Mouse (Mus musculus) layer of hippocampus, adult 9-11 months (tissue): Measurements from ENCODE around the gene Cxadr.
"Not testable (repeated sequence)": the region's sequence is repeated elsewhere in the genome, so short reads cannot be mapped to it uniquely, and the experiment has no call there.

Source experiments
- DNase-seq: peaks from one replicate; pipeline ENCODE4 v3.0.0; 2022

Cxadr gene

DNA sequence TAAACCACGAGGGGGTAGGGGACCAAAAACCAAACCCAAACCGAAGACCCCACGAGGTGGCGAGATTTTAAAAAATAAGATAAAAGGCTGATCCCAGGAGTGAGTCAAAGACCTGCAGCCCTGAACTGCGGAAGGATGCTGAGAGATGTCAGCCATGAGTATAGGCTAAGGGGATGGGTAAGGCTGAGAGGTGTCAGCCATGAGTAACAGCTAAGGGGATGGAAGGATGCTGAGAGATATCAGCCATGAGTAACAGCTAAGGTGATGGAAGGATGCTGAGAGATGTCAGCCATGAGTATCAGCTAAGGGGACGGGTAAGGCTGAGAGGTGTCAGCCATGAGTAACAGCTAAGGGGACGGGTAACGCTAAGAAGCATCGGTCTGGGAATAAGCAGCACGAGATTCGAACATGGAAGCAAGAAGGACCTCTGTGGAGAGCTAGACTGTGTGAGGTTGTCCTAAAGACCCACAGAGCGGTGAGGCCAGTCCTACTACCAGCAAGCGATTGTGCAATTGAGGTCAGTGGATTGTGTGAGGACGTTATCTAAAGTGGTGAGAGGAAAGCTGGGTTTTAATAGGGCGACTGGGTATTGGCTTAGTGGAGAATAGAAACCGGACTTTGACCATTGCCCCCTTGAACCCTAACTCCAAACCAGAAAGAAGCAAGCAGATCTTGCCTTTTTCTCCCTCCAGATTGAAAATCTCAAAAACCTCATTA lies 6.3 kb downstream of the Cxadr start:
- DNase-seq: no peak

DNA sequence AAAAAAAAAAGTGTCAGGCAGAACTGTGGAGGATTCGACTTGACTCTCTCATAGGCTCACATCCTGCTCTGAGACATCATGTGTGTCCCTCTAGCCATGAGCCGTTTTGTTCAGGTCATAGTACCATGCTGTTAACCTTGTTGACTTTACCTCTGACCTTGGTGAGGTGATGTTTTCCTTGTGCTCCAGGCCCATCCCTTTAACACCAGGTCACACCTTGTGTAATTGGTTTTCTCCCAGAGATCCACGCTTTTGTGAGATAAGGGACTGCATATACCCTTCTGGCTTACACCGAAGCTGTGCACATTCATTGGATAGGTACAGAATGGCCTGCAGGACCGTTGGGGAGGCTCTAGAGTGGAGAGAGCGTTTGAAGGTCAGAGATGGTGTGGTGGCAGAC lies 8.0 kb downstream of the Cxadr start:
- DNase-seq: no peak

DNA sequence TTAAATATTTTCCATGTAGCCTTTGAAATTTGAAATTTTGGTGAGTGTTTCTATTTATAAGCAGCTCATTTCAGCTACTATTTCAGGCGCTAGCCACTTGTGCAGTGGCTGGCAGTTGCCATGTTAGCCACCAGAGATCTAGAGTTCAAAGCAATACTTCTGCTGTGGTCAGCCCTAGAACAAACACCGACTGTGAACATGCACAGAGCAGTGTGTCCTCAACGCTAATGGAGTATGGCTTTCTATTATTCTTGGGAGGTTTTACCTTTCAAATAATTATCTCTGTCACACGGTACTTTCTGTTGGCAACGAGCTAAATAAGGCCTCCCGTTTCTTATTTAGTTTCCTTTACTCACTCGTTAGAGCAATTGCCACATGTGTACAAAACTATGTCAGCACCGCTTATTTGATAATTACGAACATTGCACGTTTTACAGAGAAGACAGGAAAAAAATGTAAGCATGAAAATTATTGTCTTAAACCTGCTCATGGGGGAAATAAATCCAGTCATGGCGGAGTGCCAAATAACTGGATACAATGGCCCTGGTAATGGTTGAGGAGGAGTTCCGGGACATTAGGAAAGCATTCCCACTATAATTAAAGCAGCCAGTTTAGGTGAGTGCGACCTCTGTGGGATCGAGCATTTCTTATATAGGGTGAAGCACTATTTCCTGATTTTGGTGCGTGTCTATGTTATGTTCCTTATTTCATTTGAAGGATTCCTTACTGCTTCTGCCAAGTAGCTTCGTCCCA lies 12.0 kb downstream of the Cxadr start:
- DNase-seq: no peak

DNA sequence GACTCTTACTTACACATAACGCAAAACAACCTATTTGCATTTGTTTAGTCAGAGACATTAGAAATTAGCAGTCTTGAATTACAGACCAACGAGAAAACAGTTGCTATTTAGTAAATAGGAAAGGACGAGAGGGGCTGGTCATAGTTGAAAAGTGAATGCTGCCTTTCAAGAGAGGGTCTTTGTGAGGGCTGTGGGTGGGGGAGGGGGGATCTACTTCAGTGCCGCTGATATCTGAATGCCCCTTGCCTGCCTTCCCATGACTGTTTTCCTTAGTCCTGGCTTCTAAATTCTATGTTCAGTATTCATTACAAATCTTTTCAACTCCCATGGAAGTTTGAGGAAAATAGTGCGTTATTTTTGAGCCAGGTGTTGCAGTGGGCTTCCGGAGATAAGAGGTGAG lies 12.7 kb downstream of the Cxadr start:
- DNase-seq: no peak

DNA sequence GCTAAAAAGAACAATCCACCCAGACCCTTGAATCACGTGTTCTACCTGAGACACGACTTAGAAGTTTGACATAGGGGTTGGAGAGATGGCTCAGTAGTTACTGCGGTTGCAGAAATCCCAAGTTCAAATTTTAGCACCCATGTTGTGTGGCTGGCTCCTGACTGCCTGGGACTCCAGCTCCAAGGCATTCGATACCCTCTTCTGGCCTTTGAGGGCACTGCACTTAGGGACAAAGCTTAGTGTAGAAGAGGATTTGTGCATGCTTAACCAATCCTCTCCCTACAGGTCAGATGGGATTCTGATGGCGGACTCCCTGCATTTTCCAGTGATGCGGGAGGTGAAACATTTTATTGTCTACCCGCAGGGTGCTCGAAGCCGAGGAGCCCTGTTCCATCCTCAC lies 15.6 kb downstream of the Cxadr start:
- peak; percentile 23 for DNase-seq

DNA sequence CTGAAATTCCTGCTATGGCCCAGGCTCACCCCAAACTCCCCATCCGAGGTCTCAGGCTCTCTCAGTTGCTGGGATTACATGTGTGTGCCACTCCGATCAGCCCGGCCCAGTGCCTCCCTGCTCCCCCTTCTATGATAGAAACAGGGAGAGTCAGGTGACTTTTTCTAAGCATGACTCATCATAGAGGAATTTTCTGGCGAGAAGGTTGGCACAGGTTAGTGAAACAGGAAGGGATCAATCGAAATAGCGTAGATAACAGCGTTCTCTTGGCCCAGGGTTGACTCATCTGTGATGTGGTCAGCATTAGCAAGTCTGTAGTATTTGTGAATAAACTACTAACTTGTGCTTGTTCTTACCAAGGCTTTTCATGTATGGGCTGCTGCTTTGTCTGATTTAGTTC lies 16.7 kb downstream of the Cxadr start:
- no peak for DNase-seq

DNA sequence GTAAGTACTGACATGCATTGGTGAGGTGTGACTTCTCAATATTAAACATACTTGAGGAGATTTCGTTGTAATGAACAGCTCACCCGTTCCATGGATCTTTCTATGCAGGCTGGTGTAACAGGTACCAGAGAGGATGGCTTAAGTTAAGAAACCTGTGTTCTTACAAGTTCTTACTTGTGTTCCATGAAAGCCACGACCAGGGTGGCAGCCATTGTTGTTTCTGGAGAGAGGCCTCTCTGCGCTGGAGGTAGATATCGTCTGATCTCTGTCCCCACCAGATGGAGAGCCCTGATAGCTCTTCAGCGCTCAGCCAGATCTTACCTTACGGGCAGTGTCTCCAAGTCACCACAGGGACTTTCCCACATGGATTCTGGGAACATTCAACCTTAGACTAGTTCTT lies 18.4 kb downstream of the Cxadr start:
- no peak for DNase-seq

DNA sequence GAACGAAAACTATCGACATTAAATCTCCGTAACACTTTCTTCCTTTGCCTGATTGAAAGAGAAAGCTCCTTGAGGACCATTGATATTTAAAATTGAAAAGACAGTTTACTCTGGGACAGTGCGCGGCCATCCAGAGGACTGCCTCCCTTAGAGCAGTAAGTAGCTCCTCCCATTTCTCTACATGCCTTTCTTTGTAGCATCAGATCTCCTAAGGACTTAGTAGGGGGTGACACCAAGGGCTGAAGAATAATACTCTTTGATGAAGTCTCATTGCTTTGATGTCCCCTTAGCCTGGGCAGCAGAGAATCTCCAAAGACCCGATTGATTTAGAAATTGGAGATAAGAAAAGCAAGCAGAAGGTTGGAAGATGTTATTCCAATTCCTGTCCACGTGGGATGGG lies 20.3 kb downstream of the Cxadr start:
- DNase-seq: no peak

DNA sequence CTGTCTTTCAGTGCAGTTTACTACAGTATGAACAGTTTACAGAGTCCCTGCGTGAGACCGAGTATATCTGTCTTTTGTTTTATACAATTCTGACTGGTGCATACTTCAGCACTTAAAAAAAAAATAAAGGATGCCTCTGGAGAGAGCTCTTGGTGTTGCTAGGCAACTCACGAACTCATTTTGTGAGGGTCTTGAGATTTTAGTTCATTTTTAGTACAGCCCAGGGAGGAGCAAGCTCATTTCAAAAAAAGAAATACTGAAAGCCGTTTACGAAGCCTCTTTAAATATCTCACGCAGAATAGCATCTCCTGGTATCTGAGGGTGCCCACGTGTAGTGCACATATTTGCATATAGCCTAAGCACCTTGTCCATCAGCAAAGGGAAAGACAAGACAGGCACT lies 20.9 kb downstream of the Cxadr start:
- no peak for DNase-seq

DNA sequence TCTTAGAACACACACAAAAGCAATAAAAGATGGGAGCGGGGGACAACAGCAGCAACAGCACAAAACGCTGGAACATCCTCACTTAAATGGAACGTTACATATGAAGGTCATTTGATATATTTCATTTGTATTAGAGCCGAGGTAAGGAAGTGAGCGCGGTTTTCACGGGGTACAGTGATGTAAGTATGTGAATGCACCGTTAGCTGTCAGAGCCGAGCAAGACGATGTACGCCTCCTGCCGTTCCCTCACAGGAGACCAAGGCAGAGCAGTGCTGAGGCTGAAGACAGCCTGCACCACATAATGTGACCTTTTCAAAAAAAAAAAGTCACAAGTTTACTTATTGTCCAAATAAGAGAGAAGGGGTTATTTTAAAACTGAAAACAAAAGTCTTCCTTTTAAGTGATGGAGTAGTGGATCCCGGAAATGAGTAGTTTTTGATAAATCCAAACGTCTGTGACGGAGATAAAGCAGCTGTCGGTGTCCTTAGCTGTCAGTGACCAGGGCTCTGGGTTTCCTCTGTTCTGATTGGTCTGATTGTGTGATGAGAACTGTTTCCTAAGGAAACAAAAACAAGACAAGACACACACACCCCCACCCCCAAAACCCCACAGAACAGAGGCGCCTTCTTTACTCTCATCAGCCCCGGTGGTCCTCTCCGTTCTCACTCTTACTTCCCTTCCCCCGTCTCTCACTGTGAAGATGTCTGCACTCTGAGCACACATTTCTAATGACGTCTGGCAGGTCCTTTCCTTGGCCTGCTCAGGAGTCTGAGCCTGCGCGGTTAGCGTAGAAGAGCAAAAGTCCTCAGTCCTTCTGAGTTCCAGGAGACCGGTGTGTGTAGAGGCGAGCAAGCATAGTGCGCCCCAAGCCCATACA lies 24.9 kb downstream of the Cxadr start:
- no peak for DNase-seq

DNA sequence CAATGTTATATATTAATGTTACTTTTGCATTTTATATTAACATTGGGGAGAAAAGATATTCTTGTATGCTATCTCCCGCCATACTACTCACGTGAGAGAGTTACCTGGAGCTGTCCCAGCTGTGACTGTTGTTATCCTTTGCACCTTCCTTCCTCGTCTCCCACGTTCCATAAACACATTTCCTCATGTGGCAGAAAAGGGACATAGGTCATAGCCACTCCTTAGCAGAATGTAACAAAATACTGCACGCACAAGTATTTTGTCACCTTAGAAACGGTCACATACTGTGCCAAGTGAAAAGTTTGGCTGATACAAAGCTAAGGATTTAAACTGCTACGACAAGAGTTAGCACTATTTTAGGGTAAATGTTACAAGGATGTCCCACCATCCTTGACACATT lies 26.3 kb downstream of the Cxadr start:
- no peak for DNase-seq

DNA sequence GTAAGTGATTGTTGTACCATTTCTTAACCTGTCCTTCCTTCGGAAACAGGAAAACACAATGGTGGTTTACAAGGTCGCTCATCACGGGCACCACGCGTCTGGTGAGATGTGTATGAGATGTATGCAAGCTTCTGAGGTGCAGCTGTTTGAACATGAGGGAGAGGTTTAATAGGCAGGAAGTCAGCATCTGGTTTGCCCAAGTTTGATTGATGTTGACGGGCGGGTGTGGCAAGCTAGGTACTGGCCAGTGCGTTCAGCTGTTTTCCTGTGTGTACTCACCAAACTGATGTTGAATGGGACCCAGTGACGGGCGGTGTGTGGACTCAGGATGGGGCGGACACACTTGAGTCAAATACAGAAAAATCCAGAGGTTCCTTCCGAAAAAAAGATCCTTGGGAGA lies 26.7 kb downstream of the Cxadr start:
- no peak for DNase-seq

DNA sequence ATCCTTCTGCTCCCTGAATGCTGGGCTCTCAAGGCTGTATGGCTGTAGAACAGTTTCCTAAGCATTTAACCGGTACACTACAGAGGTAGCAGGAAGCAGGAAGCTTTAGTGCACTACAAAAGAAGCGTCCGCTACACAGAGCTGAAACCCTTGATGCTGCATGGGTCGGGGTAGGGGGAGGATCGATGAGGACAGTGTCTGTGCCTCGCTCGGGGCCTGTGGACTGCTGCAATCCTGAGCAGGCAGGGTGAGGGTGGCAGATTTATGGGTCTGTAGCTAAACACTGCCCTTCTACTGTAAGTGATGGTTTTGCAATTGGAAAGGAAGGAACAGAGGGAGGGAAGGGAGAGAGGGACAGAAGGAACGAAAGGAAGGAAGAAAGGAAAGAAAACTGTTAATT lies 35.9 kb downstream of the Cxadr start:
- DNase-seq: no peak

DNA sequence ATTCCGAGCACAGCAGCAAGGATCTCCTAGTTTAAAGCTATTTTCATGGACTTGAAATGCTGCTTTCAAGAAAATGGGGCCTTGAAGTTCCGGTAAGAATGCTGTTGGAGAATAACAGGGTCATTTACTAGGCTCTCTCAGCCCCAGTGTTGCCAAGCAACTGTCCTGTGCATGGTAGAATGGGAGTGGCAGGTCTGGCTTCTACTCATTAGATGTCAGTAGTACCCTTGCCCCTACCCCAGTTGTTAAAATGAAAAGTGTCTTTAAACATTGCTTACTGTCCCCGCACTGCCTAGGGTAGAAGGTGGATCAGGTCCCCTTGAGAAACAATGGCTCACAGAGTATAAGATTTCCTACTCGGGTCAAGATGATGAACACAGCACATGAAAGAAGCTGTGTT lies 40.1 kb downstream of the Cxadr start:
- DNase-seq: no peak

DNA sequence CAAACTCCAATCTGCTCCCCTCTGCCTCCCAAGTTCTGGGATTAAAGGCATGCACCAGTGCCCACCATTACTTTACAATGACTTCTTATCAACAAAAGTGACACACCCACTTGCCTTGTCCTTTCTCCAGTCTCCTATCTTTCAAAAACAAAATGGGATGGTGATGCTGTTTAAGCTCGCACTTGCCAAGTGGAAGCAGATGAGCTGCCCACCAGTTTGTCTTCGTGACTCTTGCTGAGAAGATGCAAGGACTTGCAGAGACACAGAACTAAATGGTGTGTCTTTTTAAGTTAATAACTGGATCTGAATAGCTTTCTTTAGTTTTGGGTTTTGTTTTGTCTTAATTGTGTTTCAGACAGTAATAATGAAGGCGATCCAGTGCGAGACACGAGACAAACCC lies 41.5 kb downstream of the Cxadr start:
- no peak for DNase-seq

DNA sequence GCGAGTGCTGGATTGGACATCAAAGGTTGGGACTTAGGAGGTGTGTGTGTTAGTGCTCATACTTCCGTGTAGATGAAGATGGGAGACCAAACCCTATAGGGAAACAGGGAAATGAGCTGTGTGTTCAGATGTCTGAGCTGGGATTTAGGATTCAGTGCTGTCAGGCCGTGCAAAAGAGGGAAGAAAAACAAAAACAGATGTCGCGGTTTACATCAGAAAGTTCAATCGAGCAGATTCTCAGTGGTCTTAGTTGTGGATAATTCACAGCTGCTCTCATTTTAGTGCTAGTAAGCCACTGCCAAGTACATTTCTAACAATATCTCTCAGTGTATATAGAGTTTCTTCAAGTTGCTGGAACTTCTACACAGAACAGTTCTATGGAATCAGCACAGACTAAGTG lies 42.5 kb downstream of the Cxadr start:
- no peak for DNase-seq

DNA sequence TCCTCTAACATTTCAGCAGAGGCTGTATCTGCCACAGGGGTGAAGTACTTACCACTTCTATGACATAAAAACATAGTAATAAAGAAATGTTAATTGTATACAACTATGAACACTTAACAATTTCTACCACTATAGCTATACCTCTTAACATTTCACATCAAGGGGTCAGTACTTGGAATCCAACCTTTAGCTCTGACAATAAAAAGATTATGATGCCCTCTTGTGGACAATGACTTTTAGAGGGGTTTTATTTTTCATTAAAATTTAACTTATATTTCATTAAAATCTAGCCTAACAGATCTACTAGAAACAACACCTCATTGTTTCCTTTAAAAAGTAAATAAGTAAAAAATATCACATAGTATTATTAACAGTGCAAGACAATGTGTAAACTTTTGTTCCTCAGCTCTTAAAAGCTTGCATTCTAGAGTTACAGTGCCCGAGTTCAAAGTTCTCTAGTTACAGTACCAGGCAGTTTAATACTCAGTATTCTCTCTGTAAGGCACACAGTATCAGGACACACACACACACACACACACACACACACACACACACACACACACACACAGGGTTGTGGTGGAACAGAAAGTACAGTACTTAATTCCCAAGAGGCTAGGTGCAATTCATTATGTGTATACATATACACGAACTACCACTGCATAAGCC lies 45.5 kb downstream of the Cxadr start:
- DNase-seq: no peak

DNA sequence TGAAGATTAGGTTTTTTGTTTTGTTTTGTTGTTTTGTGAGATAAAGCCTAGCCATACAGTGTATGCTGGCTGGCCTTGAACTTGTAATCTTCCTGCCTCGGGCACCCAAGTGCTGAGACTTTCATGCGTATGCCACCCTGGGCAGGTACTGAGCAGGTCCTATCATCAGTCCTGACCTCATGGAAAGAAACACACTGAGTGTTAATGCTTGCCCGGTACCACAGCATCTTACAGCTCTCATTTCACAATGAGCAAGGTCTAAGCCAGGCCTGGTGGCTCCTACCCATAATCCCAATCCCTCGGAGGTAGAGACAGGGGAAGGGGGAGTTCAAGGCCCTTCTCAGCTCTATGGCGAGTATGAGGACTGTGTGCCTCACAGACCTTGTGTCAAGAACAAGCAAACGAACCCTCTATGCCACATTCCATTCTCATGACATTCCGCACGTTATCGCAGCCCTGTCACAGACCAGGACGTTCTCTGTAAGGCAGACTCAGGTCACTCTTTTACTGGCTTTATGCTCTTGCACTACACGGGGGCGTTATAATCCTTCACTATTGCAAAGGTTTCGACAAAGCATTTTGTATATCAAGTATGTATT lies 46.1 kb downstream of the Cxadr start:
- DNase-seq: no peak

DNA sequence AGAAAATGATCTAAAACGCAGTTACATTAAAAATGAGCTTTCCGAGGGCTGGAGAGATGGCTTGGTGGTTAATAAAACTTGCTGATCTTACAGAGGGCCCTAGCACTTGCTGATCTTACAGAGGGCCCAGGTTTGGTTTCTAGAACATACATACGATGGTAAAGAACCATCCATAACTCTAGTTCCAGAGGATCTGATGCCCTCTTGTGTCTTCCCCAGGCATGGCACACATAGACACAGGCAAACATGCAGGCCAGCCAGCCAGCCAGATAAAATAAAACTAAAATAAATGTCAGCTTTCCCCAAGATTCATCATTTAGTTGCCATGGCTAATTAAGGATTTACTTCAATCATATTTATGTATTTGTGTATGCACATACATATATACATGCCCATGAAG lies 56.5 kb downstream of the Cxadr start:
- no peak for DNase-seq

DNA sequence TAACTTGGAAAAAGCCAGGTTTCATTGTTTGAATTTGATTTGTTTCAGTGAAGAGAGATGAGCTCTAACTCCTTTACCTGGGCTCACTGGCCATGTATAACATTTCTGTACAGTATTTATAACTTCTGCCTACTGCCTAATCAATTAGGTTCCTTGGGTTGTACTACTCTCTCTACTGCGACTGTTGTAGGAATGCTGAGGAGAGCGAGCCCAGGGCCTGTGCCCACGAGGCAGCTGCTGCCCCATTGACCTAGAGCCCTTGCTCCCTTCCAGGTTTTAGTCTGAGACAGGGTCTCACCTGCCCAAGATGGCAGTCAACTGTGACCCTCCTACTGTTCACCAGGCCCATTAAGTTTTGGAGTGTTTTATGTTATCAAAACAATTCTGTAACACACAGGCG lies 60.2 kb downstream of the Cxadr start:
- no peak for DNase-seq

DNA sequence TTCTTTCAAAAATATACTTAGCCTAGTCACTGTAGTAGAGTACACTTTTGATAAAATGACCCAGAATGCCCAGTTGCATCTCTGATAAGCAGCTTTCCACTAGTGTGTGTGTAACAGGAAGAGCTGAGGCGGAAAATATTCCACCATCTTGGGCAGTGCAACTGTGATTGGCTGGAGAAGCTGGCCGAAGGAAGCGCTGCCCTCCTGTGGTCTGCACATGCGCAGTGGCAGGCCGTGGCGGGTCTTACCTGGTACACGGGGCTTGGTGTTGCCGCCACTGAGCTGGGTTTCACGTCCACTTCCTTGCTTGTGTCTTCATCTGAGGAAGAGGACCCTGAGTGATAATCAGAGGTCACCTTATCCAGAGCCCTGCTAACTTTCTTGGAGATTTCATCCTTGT lies 63.3 kb downstream of the Cxadr start:
- DNase-seq: not testable (repeated sequence)

DNA sequence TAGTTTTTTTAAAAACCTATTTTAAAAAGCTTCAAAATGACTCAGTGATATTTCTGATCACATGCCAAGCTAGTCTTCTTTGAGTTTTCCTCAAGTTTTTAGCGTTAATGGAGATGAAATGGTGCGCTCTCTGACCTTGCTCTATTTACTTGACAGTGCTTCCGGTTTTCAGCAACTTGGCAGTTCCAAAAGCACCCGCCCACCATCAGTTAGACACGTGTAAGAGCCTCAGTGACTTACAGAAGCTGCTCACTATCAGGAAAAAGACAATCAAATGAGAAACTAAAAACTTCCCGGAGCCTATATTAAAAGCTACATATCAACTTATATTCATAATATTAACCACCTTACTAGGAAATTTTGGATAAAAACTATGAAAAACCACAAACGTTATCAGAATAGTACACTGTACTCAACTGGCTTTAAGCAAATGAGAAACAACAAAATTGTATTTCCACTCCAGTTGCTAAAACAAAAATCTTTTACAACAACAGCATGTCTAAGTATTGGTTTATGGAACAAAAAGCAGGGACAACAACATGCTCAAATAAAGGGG lies 70.3 kb downstream of the Cxadr start:
- no peak for DNase-seq

DNA sequence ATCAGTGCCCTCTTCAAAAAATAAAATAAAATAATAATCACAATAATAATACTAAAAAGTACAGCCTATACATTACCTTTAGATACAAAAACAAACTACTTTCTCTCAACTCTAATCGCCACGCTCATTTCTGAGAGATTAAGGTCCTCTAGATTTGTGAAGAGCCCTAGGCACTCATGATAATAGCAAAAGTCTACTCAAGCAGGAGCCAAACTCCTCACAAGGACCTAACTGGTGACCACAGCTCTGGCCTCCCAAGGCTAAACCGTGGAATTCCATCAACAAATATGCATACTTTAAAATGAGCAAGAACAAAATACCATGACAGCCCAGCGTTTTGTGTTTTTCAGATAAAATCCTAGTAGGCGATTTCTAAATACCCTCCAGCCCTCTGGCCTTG lies 71.5 kb downstream of the Cxadr start:
- DNase-seq: no peak
